Mouse (Mus musculus): ENCODE data around the gene D10Wsu102e.
A peak's percentile ranks its signal among the peaks of the same experiment; 100 is the strongest.
"Not testable (repeated sequence)": the region's sequence is repeated elsewhere in the genome, so short reads cannot be mapped to it uniquely, and the experiment has no call there.

D10Wsu102e gene

DNA sequence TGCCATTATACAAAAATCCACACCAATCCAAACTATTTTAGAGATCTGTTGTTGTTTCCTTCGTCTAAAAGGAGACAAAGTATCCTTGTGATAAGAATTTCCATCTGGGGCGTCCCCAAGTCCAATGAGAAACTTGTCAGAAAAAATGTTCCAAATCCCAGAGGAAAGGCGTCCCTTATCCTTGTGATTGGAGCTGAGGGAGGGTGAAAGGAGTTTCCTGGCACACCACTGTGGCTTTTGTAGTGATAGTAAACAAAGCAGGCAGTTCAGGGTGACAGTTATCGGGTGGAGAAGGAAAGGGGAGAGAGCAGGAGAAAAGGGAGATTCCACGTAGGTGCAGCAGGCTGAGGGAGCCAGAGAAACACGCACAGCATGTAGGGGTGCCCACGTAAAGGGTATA is 12.5 kb upstream of the D10Wsu102e start:
- peak; percentile 31 for DNase-seq

GRCm38 (mm10) chr10:83350689-83351088 is 9.3 kb upstream of the D10Wsu102e start:
- DNase-seq = no peak

GRCm38 (mm10) chr10:83351779-83352178 is 8.2 kb upstream of the D10Wsu102e start:
- not testable (repeated sequence) for DNase-seq

DNA sequence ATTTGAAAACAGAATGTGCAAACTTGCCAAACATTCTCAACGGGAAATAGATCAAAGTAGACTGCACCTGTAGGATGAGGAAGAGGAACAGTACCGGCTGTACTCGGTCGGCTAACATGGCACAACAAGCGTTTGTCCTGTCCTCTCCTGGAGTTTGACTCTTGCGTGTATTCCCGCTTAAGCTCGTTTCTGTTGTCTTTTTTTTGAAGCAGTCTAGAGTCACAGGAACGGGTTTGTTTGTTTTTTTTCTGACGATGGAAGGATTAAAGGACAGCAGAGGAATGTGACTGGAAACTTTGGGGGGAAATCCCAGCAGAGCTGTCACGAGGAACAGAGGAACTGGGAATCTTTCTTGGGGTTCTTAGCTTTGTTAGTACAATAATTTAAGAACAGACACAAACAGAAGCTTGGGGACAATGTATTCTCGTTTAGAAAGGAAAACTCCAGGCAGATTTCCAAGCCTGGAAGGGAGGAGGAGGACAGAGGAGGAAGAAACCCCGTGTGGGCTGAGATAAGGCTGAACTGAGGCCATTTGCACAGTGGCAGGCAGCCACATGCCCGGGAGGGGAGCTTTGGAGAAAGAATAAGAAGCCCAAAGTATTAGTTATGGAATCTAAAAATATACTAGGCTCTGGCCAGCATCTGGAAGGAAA is 6.2 kb upstream of the D10Wsu102e start:
- peak; percentile 49 for DNase-seq

- peak; percentile 70 for DNase-seq
These were observed 5.7 kb upstream of the D10Wsu102e start for GRCm38 (mm10) chr10:83354333-83354719.

DNA sequence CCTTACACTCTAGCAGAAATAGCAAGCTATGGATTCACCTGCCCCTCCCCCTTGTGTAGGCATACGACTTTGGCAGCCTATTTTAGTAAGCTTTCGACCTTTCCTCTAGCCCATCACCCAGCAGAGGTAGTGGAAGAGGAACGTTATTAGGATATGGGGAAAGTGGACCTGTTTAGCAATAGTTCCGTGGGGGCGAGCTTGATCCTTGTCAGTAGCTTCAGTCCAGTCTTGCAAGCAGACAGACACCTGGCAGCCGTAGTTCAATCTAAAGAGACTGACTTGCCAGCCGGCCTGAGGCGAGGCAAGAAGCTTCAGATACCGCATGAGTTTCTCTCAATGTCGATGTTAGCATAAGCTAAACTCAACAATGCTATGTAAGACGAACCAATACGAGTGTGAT is 3.6 kb upstream of the D10Wsu102e start:
- DNase-seq = no peak

DNA sequence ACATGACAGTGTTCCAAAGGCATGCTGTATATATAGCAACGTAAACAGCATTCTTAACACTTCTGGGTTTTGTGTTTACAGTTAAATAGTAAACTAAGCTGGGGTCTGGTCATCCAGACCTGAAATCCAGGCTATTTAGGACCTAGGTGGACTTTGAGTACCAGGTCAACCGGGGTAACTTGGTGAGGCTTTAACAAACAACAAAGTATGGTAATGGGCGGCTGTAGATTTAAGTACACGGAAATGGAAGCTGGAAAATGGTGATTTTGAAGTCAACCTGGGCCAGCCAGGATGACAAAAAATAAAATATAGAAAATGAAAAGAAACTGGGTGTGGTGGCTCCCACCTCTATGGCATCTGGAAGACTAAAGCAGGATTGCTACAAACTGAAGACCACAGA is 570 bp upstream of the D10Wsu102e start:
- DNase-seq = no peak

DNA sequence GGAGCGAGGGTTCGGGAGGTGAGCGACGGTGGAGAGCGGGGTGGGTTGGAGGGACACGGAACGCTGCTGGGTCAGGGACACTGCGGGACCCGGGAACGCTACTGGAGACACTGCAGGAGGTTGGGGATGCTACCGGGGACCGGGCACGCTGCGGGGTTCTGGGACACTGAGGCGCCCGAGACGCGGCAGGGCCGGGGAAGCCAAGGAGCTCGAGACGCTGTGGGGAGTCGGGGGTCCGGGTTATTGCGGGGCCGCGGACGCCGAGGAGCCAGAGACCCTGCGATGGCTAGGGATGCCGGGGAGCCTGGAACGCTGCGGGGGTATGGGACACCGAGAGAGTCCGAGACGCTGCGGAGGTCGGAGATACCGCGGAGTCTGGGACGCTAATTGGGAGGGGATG is 335 bp downstream of the D10Wsu102e start:
- DNase-seq = no peak

DNA sequence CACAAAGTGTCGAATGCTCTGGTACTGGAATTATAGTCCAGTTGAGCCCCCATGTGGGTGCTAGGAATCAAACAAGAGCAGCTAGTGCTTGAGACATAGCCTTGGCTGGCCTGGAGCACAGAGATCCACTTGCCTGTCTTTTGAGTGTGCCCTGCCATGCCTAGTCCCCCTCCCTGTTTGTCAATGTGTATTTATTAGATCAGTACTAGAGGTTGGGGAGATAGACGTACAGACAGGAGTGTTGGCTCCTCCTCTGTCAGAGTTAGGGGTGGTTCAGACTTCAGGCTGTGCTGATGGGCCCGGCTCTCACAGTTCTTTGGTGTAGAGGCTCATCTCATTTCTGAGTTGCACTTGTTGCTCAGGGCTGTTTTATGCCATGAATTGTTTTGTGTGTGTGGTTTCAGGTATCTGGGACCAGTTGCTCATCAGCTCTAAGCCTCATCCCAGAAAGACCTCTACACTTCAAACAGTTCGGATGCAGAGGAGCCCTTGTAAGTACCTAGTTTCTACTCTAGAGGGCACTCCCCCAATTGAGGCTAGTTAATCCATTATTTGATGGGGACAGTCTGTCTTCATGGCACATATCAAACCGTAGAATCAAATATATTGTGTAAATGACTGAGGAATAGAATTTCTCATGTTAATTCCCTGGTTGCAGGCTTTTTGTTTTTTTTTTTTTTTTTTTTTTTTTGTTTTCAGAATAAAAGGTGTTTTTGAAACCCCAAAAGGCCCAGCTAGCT is 1.8 kb downstream of the D10Wsu102e start:
- peak; percentile 55 for DNase-seq

- no peak for DNase-seq
These were observed 3.4 kb downstream of the D10Wsu102e start for GRCm38 (mm10) chr10:83363451-83363850.

- no peak for DNase-seq
These were observed 8.9 kb downstream of the D10Wsu102e start for GRCm38 (mm10) chr10:83368918-83369317.

DNA sequence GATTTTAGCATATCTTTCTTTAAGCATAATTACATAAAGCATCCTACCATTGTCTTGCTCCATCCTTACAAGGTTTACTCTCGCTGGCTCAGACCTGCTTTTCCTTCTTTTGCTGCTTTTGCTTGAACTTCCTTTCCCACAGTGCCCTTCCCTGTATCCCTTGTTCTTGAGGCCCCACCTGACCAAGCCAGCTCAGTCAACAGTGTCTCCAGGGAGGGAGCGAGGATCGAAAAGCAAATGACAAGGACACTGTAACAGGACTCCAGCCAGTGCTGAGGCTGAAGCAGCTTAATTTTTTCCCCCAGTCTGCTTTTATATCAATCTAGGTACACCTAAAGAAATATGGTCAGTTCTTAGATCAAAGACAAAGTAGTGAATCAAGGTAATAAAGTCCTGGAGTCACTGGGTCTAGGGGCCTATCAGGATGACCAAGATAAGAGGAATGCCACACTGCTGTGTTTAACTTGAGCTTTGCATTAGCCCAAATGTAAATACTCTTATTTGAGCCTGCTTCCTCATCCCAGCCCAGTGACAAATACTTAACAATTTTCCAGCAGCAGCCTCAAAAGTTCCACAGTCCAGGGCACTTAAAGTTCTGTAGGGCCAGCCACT is 14.1 kb downstream of the D10Wsu102e start:
- DNase-seq = no peak

DNA sequence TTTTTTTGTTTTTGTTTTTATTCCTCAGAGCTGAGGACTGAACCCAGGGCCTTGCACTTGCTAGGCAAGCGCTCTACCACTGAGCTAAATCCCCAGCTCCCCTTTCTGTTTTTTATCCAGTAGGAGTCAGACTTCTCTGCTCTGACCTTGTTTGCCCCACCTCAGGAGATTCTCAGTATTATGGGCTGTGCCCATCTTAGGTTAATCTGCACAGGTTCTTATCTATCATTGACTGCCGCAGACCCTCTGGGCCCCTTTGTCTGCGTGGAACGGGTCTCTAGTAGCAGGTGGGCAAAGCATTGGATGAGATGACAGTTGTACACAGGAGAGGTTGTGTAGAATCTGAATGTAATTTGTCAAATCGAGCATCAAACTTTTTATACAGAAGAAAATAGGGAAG is 15.4 kb downstream of the D10Wsu102e start:
- DNase-seq = not testable (repeated sequence)

- DNase-seq = no peak
These were observed 17.1 kb downstream of the D10Wsu102e start for GRCm38 (mm10) chr10:83376911-83377682.

GRCm38 (mm10) chr10:83378083-83378833 is 18.2 kb downstream of the D10Wsu102e start:
- no peak for DNase-seq

- no peak for DNase-seq
These were observed 20.5 kb downstream of the D10Wsu102e start for GRCm38 (mm10) chr10:83380501-83380900.

- DNase-seq = no peak
These were observed 22.5 kb downstream of the D10Wsu102e start for GRCm38 (mm10) chr10:83382528-83382927.

GRCm38 (mm10) chr10:83382988-83383387 is 23.0 kb downstream of the D10Wsu102e start:
- no peak for DNase-seq

DNA sequence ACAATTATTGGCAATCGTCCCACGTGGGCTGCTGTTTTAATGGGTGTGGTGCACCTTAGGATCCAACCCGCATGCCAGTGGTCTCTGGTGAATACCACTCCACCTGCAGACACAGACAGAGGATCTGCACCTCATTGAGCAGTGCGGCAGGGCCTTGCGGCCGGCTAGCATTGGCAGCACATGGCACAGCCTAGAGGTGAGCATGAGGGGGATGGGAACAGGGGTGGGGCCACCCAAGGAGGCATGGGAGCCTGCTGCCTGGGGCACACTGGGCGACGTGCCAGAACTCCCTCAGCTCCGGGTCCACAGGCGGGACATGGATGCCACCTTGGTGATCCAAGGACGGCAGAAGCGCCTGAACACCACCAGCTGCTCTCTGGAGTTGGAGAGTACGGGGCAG is 23.8 kb downstream of the D10Wsu102e start:
- no peak for DNase-seq

- DNase-seq = no peak
These were observed 24.6 kb downstream of the D10Wsu102e start for GRCm38 (mm10) chr10:83384456-83385215.

- DNase-seq = no peak
These were observed 25.4 kb downstream of the D10Wsu102e start for GRCm38 (mm10) chr10:83385330-83385910.
